Mouse (Mus musculus) heart, adult 2 months (tissue): ENCODE measurements at regions not wholly inside any gene's neighbourhood (a gene's known extent, or its start where the extent isn't known, plus 50 kb on each side); places are given as distances from the start of the nearest gene placed in this dataset.

ENCODE experiments used
- CTCF ChIP-seq: fragments of 200-600 bp; IDR thresholded peaks from 2 replicates; pipeline ENCODE4 v1.8.1; 2022; ENCODE audit warnings: antibody characterized with exemption, mild to moderate bottlenecking, moderate library complexity
- POLR2A ChIP-seq: fragments of 200-500 bp; IDR thresholded peaks from 2 replicates; pipeline ENCODE4 v1.6.1; 2011; ENCODE audit warnings: mild to moderate bottlenecking, low read depth, low read length, control low read depth; ENCODE audit not compliant: insufficient read depth

- TF ChIP-seq POLR2A (no peak), CTCF (no peak)
These were observed 91.0 kb upstream of the Sgk1 start for GRCm38 (mm10) chr10:21790991-21791390.
